Mouse (Mus musculus): ENCODE measurements at regions not wholly inside any gene's neighbourhood (a gene's known extent, or its start where the extent isn't known, plus 50 kb on each side); places are given as distances from the start of the nearest gene placed in this dataset.

GRCm38 (mm10) chr7:73593645-73594385, 52.2 kb upstream of the Chd2 start:
- TF ChIP-seq CTCF (IDR thresholded peaks at IDR 0.05; ENCODE audit: extremely low read depth, insufficient read depth, insufficient read length, insufficient replicate concordance) (no peak), POLR2A (IDR thresholded peaks at IDR 0.05; ENCODE audit: low read depth, low read length) (no peak)

Measured in spleen, adult 2 months (tissue).